Mouse (Mus musculus) common myeloid progenitor, adult 5-6 weeks (primary cell): ENCODE results near the gene Gm28372. TPM values are rescaled to one million over a fixed set of nuclear protein-coding genes. Genes with fewer than 3 reads are reported as not detected.

ENCODE experiments used
- ATAC-seq: replicated peaks from 2 replicates; pipeline ENCODE4 v1.8.0; 2016; ENCODE audit warnings: low read depth, mild to moderate bottlenecking, moderate TSS enrichment, inconsistent platforms; ENCODE audit not compliant: poor library complexity, severe bottlenecking
- total RNA-seq: library from RNA; stranded (forward); fragments of 200-1000, 187-1606 nt; gene quantifications from 2 replicates; pipeline ENCODE4 v1.2.3, GENCODE M21; 2017

The Gm28372 gene
- total RNA-seq, 1 experiment from 2014 or later, result not detected

DNA sequence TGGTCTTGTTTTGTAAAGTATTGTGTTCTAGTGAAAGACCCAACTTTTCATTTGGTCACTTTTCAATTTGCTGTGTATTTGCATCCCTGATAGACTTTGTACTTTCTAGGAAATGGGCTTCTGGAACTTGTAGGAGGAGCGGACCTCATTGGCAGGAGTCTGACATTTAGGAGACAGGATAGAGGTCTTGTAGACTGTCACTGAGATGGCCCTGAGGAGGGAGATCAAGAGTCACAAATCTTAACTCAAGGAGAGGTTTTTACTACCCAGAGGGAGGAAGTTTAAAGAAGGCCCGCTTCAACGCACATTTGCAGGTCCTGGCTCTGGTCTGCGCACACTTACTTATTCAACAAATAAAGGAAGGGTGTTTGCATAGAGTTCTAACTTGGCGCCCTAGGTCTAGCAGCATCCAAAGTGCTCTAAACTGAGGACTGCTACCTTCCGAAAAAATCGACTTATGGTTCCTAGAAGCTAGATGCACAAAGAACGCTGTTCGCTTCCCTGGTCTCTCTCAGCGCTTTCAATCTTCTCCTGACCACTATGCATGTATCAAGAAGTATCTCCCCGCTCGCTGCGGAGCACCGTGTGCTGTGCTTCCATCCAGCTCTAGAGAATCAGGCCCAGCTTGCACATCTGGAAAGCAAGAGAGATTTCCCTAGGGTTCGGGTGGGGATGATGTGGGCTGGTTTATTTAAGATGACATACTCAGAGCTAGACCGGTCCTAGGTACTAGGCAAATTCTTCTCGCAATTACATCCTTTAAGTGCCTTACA is 44.2 kb downstream of the Gm28372 start:
- ATAC-seq, result 0 out of 2 replicates have a peak, but pooled peaks have one; percentile 9

DNA sequence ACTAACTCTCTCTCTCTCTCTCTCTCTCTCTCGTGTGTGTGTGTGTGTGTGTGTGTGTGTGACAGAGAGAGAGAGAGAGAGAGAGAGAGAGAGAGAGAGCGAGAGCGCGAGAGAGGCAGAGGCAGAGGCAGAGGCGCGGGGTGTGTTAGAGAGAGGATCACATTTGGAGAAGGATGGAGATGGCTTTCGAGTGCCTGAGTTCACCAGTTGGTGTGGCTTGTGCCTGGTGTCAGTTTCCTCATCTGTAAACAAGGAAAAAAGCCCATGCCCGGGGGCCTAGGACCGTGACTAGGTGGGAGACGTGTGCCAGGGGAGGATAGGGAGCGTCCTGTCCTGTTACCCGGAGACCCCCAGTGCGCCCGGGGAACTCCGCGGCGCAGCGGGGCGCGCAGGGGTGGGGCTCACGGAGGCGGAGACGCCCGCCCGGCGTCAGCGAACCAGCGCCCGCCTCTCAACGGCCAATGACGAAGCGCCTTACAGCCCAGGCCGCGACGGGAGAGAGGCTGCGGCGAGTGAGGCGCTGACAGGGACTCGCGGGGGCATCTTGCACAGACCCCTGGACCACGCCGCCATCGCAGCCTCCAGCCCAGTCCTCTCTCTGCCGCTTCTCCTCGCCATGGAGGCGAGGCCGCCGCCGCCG is 44.9 kb downstream of the Gm28372 start, which contains the start of gene Ptpra:
Gene Ptpra, plus strand, starts transcription at position 485 of the 640 bp plus-strand sequence.
- ATAC-seq, result peak; percentile 88

DNA sequence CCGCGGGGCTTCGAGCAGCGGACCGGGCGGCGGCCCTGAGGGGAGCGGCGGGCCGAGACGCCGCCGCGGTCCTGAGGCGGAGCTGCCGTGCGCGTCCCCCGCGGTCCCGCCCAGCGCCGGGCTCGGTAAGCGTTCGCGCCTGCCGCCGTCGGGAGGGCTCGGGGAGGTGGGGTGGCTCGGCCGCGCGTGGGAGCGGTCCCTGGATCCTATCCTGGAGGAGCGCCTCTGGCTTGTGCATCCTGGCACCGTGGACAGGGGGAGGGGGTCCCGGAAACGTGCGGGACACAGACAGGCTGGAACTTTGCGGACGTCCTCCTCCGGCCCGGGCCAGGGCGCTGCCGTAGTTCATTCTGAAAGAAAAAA is 45.4 kb downstream of the Gm28372 start:
- ATAC-seq, result peak; percentile 40

DNA sequence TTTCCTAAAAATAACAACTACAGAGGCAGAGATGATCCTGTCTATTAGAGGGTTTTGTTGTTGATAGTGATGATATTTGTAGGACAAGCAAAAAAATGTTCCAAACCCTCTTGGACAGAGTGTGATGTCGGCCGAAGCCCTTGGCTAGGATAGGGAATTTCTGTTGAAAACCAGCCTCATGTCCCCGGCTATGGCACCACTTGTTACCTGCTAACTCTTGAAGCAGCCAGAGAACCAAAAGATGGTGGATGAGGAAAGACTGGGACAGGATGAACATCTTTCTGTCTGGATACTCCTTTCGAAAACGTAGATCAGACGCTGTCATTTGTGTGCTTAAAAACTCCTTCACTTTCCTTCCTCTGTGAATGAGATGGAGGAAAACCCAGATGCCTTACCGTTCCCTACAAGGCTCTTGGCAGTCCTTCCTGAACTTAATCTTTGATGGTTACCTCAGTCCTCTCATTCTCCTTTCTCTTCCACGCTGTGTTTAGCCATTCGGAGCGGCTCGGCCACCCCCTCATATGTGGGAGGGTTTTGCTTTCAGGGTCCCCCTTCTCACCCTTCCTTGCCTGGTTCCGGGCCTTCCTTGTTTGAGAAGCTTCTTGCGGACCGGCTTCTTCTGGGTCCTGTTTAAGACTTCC is 46.2 kb downstream of the Gm28372 start:
- ATAC-seq, result no peak

DNA sequence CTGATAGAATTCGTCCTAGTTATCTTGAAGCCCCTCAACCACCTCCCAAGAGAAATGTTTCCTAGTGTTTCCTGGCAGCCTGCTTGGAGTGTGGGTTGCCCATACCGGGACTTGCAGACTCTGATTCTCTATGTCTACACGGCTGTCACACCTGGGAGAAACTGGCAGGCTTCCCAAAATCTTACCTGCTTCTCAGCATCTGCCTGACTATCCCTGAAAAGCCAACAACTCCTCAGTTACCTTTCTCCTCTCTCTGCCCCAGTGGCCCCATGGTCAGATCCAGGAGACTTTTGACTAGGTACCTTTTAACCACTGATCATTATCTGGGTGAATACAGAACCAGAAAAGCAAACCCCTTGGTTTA is 46.7 kb downstream of the Gm28372 start:
- no peak for ATAC-seq

DNA sequence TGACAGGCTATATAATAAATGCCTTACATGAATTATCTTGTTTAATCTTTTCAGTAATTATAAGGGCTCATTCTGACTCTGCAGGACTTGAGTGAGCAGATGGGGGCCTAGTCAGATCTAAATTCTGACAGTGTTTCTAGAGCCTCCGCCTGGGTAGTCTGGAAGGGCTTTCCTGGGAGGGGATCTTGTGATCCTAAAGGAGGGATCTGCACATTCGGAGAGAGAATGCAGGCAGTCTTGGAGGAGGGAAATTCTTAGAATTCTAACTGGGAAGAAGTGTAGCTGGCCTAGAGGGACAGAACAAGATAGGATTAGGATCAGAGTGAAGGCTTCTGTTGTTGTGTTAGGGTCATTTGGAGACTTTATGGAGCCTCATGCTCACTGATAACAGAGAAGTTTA is 47.2 kb downstream of the Gm28372 start:
- ATAC-seq, result no peak

DNA sequence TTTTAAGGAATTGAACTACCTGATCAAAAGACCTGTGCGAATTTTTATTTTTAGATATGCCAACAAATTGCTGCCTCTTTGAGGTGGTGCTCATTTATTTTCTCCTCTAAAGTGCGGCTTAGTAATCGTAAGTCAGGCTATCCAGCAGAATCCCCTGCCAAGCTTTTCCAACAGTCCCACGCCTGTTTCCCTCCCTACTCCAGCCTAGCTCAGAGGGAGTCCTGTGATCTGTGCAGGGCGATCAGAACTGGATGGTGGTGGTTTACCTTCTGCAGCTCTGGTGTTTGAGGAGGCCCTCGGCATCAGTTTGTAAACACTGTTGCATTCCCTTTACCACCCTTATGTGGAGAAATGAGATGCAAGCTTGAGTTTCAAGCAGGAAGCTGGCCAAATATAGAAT is 48.4 kb downstream of the Gm28372 start:
- no peak for ATAC-seq

DNA sequence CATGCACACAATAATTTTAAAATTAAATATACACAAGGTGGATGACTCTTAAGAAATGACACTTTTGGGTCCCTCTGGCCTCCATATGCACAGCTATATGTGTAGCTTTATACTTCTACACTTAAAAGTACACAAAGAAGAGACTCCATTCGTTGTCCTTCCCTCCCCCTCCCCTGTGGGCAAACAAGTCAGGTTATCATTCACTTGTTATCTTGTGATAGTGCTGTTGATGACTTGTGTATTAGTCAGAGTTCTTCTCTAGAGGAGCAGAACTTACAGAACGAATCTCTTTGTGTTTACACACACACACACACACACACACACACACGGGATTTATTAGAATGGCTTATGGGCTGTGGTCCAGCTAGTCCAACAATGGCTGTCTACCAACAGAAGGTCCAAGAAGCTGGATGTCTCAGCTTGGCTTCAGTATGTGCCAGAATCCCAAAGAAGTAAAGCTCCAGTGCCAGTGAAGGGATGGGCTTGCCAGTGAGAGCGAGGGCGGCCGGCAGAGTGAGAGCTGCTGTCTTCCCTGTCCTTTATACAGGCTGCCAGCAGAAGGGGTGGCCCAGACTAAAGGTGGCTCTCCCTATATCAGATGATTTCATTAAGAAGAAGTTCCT is 49.8 kb downstream of the Gm28372 start:
- ATAC-seq, result no peak

Other genes starting within 250 kb of the Gm28372 start
- gene Snrpb, start 225.8 kb upstream of the Gm28372 start, total RNA-seq, result 206 and 212 TPM in 2 replicates
- gene Tmc2, start 210.0 kb upstream of the Gm28372 start, total RNA-seq, result not detected in 2 replicates
- 557 and 630 TPM in 2 replicates for gene Nop56, start 130.8 kb upstream of the Gm28372 start, total RNA-seq
- gene Idh3b, start 120.7 kb upstream of the Gm28372 start, total RNA-seq, result 110 and 134 TPM in 2 replicates
- not detected in 2 replicates for gene Ebf4, start 110.1 kb upstream of the Gm28372 start, total RNA-seq
- gene Cpxm1, start 7.7 kb upstream of the Gm28372 start, total RNA-seq, result 0.82 and 4.8 TPM in 2 replicates
- not detected in 2 replicates for gene 1700020A23Rik, start within 50 bp of the Gm28372 start, total RNA-seq
- not detected in 2 replicates for gene Tmem239, start 1.2 kb downstream of the Gm28372 start, total RNA-seq
- gene Vps16, start 19.1 kb downstream of the Gm28372 start, total RNA-seq, result 111 and 115 TPM in 2 replicates
- 9.0 and 14.7 TPM in 2 replicates for gene Pced1a, start 19.5 kb downstream of the Gm28372 start, total RNA-seq
- 88.0 and 117 TPM in 2 replicates for gene Ptpra, start 45.0 kb downstream of the Gm28372 start, total RNA-seq
- 52.1 and 53.8 TPM in 2 replicates for gene Mrps26, start 158.5 kb downstream of the Gm28372 start, total RNA-seq
- gene Oxt, start 170.9 kb downstream of the Gm28372 start, total RNA-seq, result not detected in 2 replicates
- not detected in 2 replicates for gene Avp, start 177.3 kb downstream of the Gm28372 start, total RNA-seq
- 19.1 and 22.8 TPM in 2 replicates for gene Fastkd5, start 224.8 kb downstream of the Gm28372 start, total RNA-seq
- gene Ubox5, start 224.8 kb downstream of the Gm28372 start, total RNA-seq, result 6.3 and 7.3 TPM in 2 replicates
- gene Lzts3, start 237.6 kb downstream of the Gm28372 start, total RNA-seq, result 0.44 and 0.73 TPM in 2 replicates